Mouse (Mus musculus) Patski (cell line): ENCODE measurements around the gene Abhd16b. TPM values are rescaled to one million over a fixed set of nuclear protein-coding genes. Genes with fewer than 3 reads are reported as not detected.
"Not testable (repeated sequence)": the region's sequence is repeated elsewhere in the genome, so short reads cannot be mapped to it uniquely, and the experiment has no call there.

Experiments
- ATAC-seq: fragments of 100-300 bp; one replicate; pipeline ENCODE4 v1.8.0; 2021
- CTCF ChIA-PET: fragments of 350-600 bp; sonication (Branson Sonifier 250); formaldehyde crosslinking; loops from one replicate; lab custom pipeline; 2022; ENCODE audit warnings: inconsistent platforms; lab: Charles Lee
- POLR2A ChIA-PET: fragments of 350-600 bp; sonication (Branson Sonifier 250); formaldehyde crosslinking; loops from one replicate; lab custom pipeline; 2022; ENCODE audit warnings: antibody characterized with exemption, inconsistent platforms; lab: Charles Lee
- DNase-seq: peaks from one replicate; pipeline ENCODE4 v3.0.0-alpha.2; 2011; ENCODE audit warnings: low read depth, low spot score
- H3K27me3 ChIP-seq: fragments of 371-371 bp; one replicate; pipeline ENCODE4 v1.5.1; 2021
- CTCF ChIP-seq: fragments of 100-300 bp; IDR thresholded peaks from one replicate; pipeline ENCODE4 v1.5.1; 2021
- in situ Hi-C: fragments of 300-500 bp; cut with MboI; formaldehyde crosslinking; loops from 3 replicates; pipeline ENCODE4 v1.11.1; 2018; ENCODE audit warnings: low pct_unique_long_range_greater_than_20kb, mixed read lengths
- polyA plus RNA-seq: library from polyadenylated mRNA; unstranded; gene quantifications from one replicate; pipeline ENCODE4 v1.2.3, GENCODE M21; 2021

Abhd16b gene
- polyA plus RNA-seq, 1 experiment from 2014 or later: 1.0 TPM

GRCm38 (mm10) chr2:181485741-181486140 lies 7.3 kb upstream of the Abhd16b start:
- TF ChIP-seq CTCF: no peak
- DNase-seq (no peak), ATAC-seq (no peak)
- in situ Hi-C loops: loop anchor here (5.0 kb wide), 1 partner anchor 83 kb away; no protein-coding TSS in a partner anchor
- POLR2A ChIA-PET: no interaction called here
- H3K27me3 ChIP-seq: peaks cover 5% of the 10 kb centered on the region
- CTCF ChIA-PET: interaction anchor here (1.2 to 2.0 kb wide), 4 partner anchors 9 to 33 kb away, joined by 3 to 7 read pairs (median 6); partner anchors contain the start of gene Tpd52l2

DNA sequence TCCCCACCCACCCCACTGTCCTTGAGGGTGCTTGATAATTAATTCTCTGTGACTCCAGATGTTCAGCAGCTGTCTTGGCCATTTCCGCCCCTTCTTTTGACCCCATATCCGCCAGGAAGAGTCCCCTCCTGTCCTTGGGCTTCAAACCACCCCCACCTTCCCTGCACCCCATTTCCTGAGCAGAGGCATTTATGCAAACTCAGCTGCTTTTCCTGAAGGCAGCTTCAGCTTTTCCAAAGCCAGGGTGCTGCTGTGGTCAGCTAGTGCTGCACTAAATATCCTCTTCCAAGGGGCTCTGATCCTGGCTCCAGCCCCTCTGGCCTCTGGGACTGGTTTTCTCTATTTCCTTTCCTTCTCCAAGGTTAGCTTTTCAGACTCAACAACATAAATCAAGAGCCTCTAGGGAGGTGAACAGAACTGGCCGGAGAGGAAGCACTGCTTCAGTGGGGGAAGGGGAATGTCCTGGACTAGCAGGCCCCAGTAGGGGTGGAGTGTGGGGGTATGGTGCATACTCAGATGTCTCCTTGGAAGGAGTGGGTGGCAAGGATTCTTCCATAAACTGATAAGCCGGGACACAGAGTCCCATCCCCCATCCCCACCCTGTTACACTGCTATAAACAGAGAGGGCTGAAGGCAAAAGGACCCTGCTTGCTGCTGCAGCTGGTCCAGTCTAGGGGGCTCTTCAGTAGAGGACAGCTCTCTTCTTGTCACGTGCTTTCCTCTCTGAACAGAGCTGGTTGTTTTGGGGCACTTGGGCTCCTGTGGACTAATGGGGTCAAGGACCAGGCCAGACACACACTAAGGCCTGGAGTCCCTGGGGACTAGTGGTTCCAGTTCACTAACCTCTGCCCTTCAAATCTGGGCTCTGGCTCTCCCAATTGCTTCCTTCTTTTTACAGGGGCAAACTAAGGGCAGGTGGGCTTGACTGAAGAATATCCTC lies 5.4 kb upstream of the Abhd16b start:
- H3K27me3 ChIP-seq: no peaks in the 10 kb centered on the region
- DNase-seq (no peak), ATAC-seq (no peak)
- in situ Hi-C loops: loop anchor here (5.0 kb wide), 1 partner anchor 85 kb away; no protein-coding TSS in a partner anchor
- POLR2A ChIA-PET: interaction anchor here (0.7 kb wide), 1 partner anchor 9 kb away, joined by 3 read pairs; no protein-coding TSS in a partner anchor
- no peak for TF ChIP-seq CTCF
- CTCF ChIA-PET: interaction anchor here (0.9 to 1.4 kb wide), 3 partner anchors 9 to 76 kb away, joined by 3 to 5 read pairs (median 3); partner anchors contain the start of gene Tpd52l2

DNA sequence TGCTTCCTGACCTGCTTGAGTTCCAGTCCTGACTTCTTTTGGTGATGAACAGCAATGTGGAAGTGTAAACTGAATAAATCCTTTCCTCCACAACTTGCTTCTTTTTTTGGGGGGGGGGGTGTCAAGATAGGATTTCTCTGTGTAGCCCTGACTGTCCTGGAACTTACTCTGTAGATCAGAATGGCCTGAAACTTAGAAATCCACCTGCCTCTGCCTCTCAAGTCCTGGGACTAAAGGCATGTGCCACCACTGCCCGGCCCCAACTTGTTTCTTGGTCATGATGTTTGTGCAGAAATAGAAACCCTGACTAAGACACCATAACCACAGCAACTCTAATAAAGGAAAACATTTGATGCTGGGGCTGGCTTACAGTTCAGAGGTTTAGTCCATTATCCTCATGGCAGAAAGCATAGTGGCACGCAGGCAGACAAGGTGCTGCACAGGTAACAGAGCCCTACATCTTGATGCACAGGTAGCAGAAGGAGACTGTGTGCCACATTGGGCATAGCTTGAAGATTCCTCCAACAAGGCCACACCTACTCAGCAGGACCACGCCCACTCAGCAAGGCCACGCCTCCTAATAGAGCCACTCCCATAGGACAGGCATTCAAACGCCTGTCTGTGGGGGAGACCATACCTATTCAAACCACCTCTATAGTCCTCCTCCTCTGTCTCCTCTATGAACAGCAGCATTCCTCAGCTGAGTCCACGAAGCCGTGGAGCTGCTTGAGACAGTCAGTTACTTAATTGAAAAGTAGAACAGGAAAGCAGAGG lies 1.4 kb upstream of the Abhd16b start:
- no peak for DNase-seq
- H3K27me3 ChIP-seq: no peaks in the 10 kb centered on the region
- ChIA-PET CTCF (interaction anchor here (1.1 to 3.0 kb wide), 3 partner anchors 11 to 80 kb away, joined by 3 to 11 read pairs (median 3); no protein-coding TSS in a partner anchor), POLR2A (no interaction called here)
- in situ Hi-C loops: no loop called here
- TF ChIP-seq CTCF: no peak
- ATAC-seq: no peak

DNA sequence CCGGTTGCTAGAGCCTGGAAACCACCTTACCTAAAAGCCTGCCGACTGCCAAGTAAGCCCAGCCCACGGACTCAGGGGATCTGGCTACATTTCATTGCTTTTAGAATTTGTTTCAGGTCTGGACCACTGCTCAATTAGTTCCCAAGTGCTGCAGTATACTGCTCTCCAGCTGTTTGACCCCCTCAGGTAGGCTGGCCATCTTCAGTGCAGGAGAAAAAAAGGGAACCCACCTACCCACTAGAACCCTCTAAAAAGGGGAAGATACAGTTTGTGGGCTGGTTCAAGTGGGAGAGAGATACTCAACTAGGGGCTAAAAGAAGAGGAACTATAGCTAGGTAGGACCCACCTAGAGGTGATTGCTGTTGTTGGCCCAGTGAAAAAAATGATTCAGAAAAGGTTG lies 800 bp upstream of the Abhd16b start:
- H3K27me3 ChIP-seq: no peaks in the 10 kb centered on the region
- in situ Hi-C loops: no loop called here
- POLR2A ChIA-PET: interaction anchor here (0.6 to 1.0 kb wide), 2 partner anchors 10 to 80 kb away, joined by 3 read pairs; no protein-coding TSS in a partner anchor
- ATAC-seq: no peak
- CTCF ChIA-PET: interaction anchor here (1.1 to 3.0 kb wide), 4 partner anchors 26 to 187 kb away, joined by 3 to 11 read pairs (median 3); no protein-coding TSS in a partner anchor
- TF ChIP-seq CTCF: no peak
- DNase-seq: no peak

DNA sequence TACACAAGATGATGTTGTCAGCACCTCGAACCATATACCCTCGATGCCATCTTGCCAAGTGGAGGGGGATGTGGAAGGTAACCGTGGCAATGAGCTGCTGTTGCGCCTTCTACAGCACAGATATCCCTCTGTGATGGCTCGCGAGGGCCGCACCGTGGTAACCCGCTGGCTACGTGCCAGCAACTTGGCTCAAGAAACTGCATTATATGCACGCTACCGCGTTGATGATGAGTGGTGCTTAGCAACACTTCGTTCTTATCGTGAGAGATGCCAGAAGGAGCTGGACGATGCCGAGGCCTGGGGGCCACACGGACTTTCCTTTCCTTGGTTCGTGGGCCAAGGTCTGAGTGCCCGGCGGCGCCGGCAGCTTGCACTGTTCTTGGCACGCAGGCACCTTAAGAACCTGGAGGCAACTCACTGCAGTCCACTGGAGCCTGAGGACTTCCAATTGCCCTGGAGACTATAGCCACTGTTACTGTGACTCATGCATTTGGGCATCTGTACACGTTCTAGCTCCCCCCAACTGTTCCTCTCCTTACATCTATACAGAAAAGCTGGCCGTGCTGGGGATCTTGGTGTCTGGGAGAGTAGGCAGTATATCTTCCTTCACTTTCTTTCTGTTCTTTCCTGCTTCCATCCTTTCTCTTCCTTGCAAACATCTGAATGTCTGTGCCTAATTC lies 1.4 kb downstream of the Abhd16b start:
- no peak for TF ChIP-seq CTCF
- in situ Hi-C loops: no loop called here
- ATAC-seq (no peak), DNase-seq (no peak)
- ChIA-PET CTCF (interaction anchor here (1.8 to 3.6 kb wide), 4 partner anchors 9 to 83 kb away, joined by 3 to 44 read pairs (median 10); partner anchors contain the start of gene Dnajc5), POLR2A (interaction anchor here (0.8 to 1.5 kb wide), 2 partner anchors 11 to 31 kb away, joined by 3 read pairs; no protein-coding TSS in a partner anchor)
- no peaks in the 10 kb centered on the region for H3K27me3 ChIP-seq

DNA sequence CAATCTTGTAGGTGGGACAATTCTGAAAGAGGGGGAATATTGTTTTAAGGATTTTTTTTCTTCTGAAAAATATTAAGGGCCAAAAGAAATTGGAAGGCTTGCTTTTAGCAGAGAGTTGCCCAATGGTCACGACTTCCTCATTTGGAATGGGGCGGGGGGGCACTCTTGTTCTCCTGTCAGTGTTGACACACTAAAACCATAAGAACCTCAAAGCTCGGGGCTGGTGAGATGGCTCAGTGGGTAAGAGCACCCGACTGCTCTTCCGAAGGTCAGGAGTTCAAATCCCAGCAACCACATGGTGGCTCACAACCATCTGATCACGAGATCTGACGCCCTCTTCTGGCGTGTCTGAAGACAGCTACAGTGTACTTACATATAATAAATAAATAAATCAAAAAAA lies 2.8 kb downstream of the Abhd16b start:
- CTCF ChIA-PET: interaction anchor here (1.0 to 3.6 kb wide), 16 partner anchors 8 to 309 kb away, joined by 3 to 44 read pairs (median 6); partner anchors contain the start of genes Dnajc5 and Ppdpf
- DNase-seq, H3K27me3 ChIP-seq, ATAC-seq, in situ Hi-C loops: not testable (repeated sequence)
- POLR2A ChIA-PET: interaction anchor here (1.1 to 1.9 kb wide), 4 partner anchors 23 to 120 kb away, joined by 3 to 7 read pairs (median 4); partner anchors contain the start of gene Zbtb46

DNA sequence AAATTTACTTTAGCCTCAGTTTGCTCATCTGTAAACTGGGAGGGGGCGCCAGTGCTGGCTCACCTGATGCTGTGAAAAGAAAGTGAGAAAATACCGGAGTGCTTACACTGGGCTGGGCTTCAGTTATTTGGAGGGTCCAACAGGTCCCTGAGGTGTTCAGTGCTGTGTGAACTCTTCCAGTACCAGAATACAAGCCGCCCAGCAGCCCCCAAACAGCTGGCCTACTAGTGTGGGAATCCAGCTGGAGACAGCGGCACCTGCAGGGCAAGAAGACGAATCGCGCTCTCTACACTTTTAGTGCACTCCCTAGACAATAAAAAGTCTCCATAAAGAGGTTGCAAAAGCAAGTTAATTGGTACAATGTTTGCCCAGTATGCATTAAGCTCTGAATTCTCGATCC lies 3.3 kb downstream of the Abhd16b start:
- in situ Hi-C loops: no loop called here
- CTCF ChIA-PET: interaction anchor here (0.7 to 3.6 kb wide), 19 partner anchors 9 to 310 kb away, joined by 3 to 44 read pairs (median 5); partner anchors contain the start of genes Dnajc5 and Ppdpf
- POLR2A ChIA-PET: interaction anchor here (0.9 to 1.9 kb wide), 5 partner anchors 22 to 120 kb away, joined by 3 to 7 read pairs (median 3); partner anchors contain the start of gene Zbtb46

GRCm38 (mm10) chr2:181496831-181497547 lies 4.0 kb downstream of the Abhd16b start, which contains the start of gene Tpd52l2:
TSS of gene Tpd52l2 (plus strand) at chr2:181497142.
- CTCF ChIA-PET: interaction anchor here (0.7 to 3.6 kb wide), 19 partner anchors 9 to 310 kb away, joined by 3 to 44 read pairs (median 5); partner anchors contain the start of genes Dnajc5 and Ppdpf
- POLR2A ChIA-PET: interaction anchor here (0.6 to 1.9 kb wide), 6 partner anchors 14 to 121 kb away, joined by 3 to 7 read pairs (median 4); no protein-coding TSS in a partner anchor
- peak; percentile 94 for ATAC-seq

More for the DNA sequence above, 3.3 kb downstream of the Abhd16b start:
- H3K27me3 ChIP-seq: no peaks in the 10 kb centered on the region
- TF ChIP-seq CTCF: peak; percentile 92
- DNase-seq (no peak), ATAC-seq (peak; percentile 38)

More at GRCm38 (mm10) chr2:181496831-181497547, 4.0 kb downstream of the Abhd16b start, which contains the start of gene Tpd52l2:
- H3K27me3 ChIP-seq: no peaks in the 10 kb centered on the region
- in situ Hi-C loops: no loop called here
- DNase-seq: peak; percentile 81
- TF ChIP-seq CTCF: no peak
